Mouse (Mus musculus): ENCODE results near the gene Pdyn.

The Pdyn gene

GRCm38 (mm10) chr2:129699484-129700158 is at the start of gene Pdyn:
TSS of gene Pdyn (minus strand) at chr2:129699844.
- no peak for DNase-seq (ENCODE audit: low read depth, low spot score)

DNA sequence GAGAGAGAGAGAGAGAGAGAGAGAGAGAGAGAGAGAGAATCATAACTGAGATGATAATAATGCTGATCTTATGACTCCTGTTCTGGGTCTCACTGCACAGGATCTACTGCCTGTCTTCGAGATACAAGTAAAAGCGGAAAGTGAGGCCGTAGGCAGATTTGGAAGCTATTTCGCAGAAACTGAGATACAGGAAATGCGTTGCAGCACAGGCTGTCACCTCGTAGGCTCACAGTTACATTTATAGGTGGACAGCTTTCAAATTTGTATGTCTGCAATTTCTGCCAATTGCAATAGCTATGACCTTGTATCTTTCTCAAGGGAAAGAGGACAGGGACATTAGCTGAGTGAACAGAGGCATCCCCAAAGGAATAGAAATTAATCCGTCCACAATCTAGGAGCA is 42.4 kb upstream of the Pdyn start:
- DNase-seq (ENCODE audit: low read depth, low spot score): no peak

- DNase-seq (ENCODE audit: low read depth, low spot score): no peak
Measured at GRCm38 (mm10) chr2:129740515-129740914, 40.9 kb upstream of the Pdyn start.

GRCm38 (mm10) chr2:129734031-129734430 is 34.4 kb upstream of the Pdyn start:
- no peak for DNase-seq (ENCODE audit: low read depth, low spot score)

DNA sequence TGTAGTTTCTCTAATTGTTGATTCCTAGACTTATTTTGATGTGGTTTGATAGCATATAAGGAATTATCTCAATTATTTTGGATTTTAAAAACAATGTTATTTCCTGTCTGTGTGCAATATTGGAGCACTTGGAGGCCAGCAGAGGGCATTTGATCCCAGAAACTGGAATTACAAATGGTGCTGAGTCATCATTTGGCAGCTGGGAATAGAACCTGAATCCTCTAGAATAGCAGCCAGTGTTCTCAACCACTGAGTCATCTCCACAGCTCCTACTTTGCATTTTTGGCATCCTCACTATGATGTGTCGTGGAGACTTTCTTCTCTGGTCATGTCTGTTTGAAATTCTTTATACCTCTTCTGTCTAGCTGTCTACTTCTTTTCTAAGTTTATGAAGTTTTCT is 30.0 kb upstream of the Pdyn start:
- no peak for DNase-seq (ENCODE audit: low read depth, low spot score)

DNA sequence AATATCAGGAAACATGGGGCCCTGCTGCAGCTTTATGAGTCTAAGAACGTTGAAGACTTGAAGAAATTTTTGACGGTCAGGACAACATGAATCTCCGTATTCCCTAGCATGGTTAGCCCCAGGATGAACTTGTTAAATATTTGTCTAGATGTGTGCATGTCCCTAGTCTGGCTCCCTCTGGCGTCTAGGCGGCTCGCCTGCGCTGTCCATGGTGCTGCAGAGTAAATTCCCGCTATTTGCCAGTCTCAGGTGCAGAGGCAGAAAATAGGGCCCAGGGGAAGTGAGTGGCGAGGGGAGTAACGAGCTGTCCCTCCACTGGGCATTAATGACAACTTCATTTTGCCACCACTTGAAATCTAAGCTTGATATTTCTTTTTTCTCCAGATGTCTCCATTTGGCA is 16.0 kb upstream of the Pdyn start:
- peak; percentile 48 for DNase-seq (ENCODE audit: low read depth, low spot score)

GRCm38 (mm10) chr2:129713026-129713544 is 13.4 kb upstream of the Pdyn start:
- no peak for DNase-seq (ENCODE audit: low read depth, low spot score)

DNA sequence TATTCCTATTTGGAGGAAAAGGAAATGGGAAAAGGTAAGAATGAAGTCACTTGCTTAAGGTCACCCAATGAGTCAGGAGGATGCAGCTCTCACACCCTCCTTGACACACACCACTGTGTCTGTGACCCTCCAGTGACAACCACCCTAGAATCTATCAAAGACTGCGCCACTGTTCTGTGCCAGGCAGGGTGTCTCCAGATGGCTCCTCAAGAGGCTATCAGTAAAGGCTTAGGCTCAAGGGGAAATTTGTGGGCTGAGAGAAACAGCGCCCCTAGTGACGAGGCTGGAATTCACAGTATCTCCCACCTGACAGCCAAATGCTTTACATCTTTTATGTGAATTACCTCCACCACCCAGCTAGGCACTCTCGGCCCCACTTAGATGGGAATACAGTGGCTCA is 3.6 kb downstream of the Pdyn start:
- peak; percentile 50 for DNase-seq (ENCODE audit: low read depth, low spot score)

DNA sequence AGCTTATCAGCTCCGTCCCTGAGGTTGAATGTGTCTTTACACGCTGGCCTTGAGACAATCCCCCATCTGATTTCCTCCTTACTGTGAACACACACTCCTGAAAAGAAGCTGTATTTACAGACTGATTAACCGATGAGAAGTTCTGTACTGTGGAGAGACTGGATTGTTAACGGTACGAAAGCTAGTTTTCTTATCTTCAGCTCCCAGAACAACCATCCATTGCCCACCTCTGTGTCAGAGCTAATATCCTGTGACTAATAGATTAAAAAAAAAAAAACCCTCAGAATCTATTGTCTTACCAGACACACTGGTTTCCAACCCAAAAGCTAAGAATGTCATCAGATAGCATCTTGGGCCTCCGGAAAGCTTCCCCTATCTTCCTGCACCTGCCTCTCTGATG is 5.3 kb downstream of the Pdyn start:
- no peak for DNase-seq (ENCODE audit: low read depth, low spot score)

DNA sequence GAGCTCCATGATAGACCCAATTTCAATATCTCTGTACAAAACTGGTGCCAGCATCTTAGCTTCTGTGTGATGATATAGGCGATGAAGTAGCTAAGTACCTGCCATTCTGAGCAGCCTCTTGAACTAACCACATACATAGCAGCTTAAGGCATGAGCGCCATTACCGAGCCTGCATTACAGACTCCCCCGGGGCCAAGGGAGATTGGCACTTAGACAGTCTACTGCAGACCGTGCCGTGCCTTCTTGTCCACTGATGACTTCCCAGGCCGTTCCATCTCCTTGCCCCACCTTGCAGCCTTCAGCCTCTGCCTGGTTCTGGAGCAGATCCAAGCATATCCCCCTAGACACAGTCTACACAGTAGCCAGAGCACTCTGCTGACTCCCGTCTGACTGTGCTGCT is 7.0 kb downstream of the Pdyn start:
- DNase-seq (ENCODE audit: low read depth, low spot score): no peak

DNA sequence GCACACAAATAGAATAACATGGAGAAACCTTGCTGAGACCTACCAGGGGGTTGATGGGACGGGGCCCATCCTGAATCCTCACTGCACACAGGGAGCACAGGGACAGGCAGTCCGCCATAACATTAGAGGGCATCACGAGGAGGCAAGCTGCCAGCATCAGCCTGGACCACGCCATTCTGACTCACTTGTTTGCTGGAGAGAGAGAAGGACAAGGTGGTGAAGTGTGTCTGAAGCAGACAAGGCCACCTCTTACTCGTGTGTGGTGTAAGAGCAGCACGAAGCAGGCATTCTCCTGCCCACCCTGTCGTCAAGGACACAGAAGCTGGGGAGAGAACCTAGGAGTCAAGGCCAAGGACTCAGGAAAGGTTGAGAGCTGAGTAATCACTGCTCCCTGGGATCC is 9.9 kb downstream of the Pdyn start:
- no peak for DNase-seq (ENCODE audit: low read depth, low spot score)

DNA sequence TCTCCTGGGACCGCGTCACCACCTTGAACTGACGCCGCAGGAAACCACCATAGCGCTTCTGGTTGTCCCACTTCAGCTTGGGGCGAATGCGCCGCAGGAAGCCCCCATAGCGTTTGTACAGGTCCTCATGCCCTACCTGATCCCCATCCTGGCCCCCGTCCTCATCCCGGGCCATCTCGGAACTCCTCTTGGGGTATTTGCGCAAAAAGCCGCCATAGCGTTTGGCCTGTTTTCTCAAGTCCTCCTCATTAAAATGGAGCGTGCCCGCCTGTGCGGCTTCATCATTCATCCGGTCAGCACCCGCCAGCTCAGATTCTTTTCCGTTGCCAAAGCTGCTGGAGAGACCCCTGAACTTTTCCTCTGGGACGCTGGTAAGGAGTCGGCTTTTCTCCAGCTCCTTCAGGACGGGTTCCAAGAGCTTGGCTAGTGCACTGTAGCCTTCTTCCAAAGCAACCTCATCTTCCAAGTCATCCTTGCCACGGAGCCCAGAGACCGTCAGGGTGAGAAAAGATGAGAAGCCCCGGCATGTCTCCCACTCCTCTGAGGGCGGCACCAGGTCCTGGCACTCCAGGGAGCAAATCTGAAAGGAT is 11.5 kb downstream of the Pdyn start:
- no peak for DNase-seq (ENCODE audit: low read depth, low spot score)

DNA sequence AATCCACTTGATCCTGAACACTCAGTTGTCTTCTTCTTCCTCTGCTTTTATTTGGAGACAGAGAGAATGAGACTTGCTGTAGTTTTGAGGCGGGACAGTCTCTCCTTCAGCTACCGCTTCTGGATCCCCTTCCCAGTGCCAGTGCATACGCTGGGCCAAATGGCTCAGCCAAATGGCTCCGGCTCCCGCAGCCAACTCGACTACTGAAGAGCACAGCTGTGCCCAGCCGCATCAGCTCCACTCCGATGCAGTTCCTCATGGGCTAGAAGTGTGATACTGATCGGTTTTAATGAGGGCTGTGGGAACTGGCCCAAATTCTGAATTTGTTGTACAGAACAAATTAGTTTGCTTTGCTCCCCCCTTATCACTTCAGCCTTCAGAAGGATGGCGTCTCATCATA is 12.7 kb downstream of the Pdyn start:
- DNase-seq (ENCODE audit: low read depth, low spot score): no peak

DNA sequence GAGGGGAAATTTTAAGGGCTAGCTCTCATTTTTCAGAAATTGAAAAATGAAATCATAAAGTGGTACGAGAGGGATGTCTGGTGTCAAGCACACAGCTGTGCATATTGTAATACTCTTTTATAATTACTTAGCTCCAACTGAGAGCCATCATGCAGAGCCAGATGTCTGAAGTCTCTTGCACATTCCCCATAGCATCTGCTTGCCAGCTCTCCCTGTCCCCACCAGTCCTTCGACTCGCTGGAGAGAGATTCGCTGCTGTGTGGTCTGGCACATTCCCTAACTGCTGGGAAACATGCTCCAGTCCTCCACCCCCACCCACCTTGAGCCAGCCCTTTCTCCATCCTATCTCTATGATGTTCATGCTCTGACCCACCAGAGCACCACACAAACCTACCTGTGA is 15.6 kb downstream of the Pdyn start:
- DNase-seq (ENCODE audit: low read depth, low spot score): no peak

DNA sequence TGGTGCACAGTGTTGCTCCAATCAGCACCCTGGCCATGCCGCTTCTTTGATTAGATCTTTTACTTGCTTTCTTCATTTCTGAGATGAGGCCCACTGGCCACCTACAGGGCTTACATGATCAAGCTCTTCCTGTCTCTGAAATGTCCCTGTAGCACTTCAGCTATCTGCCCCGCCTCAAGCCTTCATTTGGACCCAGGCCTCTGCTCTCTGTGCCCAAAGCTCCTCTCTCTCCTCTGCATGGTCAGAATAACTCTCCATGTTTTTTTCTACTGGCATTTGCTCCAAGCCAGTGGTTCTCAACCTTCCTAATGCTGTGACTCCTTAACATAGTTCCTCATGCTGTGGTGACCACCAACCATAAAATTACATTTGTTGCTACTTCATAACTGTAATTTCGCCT is 19.4 kb downstream of the Pdyn start:
- no peak for DNase-seq (ENCODE audit: low read depth, low spot score)

DNA sequence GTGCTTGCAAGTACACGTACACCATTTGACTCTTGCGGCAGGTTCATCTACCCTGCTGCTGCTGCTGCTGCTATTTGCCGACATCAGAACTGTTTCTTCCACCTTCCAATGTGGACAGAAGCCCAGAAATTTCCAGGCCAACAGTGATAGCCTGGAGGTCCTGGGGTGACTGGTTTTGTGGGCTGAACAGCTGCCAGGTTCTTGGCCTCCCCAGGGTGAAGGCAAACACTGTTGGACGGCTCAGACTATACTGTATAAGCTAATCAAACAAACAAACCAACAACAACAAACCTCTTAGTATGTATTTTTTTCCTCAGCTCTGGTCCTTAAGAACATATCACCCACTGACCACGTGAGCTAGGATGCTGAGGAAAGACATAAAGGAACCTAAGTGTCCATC is 20.6 kb downstream of the Pdyn start:
- no peak for DNase-seq (ENCODE audit: low read depth, low spot score)

DNA sequence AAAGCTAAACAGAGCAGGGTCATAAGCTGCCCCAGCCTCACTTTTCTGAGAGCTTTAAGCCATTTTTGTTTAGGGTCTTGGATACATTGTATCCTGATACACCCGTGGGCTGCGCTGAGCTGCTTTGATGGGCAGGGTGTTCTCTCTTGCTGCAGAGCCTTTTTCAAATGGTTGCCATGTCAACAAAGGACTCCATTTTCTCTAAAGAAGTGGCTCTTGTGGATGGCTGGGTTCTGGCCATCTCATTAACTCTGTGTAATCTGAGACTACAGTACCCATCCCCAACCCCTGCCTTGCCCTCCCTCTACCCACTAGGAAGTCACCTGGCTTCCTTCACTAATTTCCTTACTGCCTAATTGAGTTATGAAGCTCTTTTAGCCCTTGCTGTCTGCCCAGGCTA is 22.0 kb downstream of the Pdyn start:
- DNase-seq (ENCODE audit: low read depth, low spot score): no peak

DNA sequence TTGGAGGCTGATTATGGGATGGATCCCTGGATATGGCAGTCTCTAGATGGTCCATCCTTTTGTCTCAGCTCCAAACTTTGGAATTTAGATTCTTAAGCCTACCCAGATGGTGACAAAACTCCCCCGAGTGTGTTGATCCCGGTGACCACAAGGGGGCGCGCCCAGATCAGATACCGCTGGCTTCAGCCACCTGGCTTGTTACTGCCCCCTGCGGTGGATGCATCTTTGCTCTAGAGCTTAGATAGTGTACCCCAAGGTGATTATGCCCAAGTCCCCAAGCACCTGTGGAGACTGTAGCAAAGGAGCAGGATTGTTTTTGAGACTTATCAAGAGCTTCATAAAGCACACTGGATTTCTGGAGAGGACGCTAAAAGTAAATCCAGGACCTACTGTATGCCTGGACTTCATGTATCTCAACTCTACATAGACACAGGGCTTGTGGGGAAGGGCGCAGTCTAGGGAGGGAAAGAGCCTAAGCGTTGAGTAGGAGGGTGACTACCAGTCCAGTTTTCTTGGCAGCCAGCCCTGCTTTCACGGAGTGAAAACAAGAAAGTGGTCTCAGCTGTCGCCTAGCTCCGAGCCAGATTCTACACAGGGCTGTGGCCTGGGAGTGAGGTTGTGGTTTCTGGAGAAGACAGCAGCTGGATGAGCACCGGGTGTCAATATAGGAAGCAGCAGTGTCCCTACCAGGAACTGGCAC is 24.6 kb downstream of the Pdyn start:
- DNase-seq (ENCODE audit: low read depth, low spot score): peak; percentile 78

DNA sequence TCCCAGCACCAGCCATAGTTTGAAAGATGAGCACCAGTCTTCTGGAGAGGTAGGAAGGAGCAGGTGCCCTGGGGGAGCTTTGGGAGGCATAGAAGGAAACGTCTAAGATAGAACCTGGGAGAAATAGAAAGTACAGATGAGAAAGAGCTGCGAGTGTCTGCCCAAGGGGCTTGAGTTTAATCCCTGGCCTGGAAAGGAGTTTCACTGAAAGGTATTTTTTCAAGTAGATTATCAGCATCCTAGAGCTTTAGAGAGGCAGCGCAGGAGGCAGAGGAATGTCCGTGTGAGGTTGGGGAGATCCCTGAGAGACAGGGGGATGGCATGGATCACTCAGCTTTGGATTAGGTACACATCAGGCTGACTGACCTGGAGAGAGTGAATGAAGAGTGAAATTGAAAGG is 27.7 kb downstream of the Pdyn start:
- no peak for DNase-seq (ENCODE audit: low read depth, low spot score)

DNA sequence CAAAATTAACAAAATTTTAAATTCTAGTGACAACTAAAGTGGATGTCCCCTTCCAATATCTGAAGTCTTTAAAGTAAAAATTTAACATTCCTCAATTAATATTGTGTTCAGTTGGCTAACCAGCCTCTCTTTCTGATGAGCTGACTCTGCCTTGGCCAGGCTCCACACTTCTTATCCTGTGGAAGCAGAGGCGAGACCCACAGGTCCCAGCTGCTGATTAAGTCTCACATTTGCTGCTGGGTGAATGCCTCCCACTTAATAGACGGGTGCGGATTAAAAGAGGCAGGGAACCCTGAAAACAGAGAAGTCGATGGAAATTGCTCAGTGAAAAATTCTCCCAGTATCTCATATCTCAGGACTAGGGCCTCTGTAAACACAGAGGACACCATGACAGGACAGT is 37.2 kb downstream of the Pdyn start:
- no peak for DNase-seq (ENCODE audit: low read depth, low spot score)

GRCm38 (mm10) chr2:129660020-129660419 is 39.6 kb downstream of the Pdyn start:
- peak; percentile 4 for DNase-seq (ENCODE audit: low read depth, low spot score)

DNA sequence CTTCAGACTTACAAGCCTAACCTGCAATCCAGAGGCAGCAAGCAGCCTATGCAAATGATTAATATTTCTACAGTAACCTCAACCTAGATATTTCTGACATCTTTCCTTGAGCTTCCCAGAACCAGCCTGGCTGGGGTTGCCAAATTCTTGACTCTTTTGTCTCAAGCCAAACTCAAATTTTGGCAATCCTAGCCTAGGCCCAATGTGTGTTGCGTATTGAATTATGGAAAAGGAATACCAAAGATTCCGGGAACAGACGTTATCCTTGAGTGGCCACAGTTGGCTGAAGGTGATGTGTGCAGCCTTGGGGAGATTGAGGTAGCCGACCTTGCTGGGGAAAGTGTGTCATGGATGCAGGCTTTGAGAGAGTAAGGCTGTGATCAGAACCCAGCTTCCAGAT is 40.8 kb downstream of the Pdyn start:
- DNase-seq (ENCODE audit: low read depth, low spot score): no peak

- DNase-seq (ENCODE audit: low read depth, low spot score): no peak
Measured at GRCm38 (mm10) chr2:129655033-129655432, 44.6 kb downstream of the Pdyn start.

All from A20 (cell line).